Mouse (Mus musculus): ENCODE measurements around the gene Olfr146.

Gene Olfr146

DNA sequence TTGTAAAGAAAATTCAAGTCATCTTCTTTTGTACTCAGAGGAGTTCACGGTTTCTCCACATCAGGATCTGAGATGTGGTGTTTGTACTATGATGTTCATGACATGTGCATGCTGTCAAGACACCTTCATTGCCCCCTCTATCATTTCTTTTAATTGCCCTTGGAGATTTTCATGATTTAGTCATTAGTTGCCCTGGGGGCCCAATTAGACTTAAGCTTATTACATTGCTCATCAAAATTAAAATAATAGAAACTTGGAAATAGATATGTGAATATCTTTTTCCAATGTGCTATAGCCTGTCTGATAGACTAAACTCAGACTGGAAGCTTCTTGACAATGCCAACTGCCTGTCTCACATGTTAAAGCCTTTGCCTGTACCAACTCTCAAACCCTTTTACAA is at the start of gene Olfr146:
Gene Olfr146, minus strand, starts transcription at position 101 of the 400 bp plus-strand sequence.
- DNase-seq (ENCODE audit: low spot score), result no peak

DNA sequence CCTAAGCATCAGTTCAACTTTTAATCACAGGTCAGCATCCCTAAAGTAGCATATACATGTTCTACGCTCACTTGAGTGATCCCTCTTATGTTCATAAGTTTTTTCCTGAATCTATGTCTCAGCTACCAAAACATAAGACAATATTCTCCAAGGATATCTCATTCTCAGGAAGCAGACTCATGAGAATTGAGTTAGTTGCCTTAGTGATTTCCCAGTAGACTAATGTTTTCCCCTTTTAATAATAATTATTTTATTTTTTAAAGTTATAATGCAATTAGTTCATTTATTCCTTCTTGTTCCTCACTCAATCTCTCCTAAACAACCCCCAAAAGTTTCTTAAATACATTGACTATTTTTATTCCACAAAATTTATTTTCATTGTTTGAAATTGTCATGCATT is 41.7 kb upstream of the Olfr146 start, which contains the start of gene Olfr937:
Gene Olfr937, minus strand, starts transcription at position 101 of the 400 bp plus-strand sequence.
- no peak for DNase-seq (ENCODE audit: low spot score)

DNA sequence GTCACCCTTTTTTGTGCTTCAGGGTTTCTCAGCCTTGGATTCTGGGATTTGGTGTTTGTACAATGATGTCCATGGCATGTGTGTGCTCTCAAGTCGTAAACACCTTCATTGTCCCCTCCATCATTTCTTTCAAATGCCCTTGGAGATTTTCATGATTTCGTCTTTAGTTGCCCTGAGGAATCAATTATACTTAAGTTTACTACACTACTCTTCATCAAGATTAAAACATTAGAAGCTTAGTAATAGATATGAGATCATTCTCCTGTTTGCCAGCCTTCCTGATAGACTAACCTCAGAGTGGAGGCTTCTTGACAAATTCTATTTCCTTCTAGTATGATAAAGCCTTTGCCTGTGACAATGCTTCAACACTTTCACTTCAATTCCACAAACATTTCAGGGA is 23.6 kb downstream of the Olfr146 start, which contains the start of gene Olfr935:
Gene Olfr935, minus strand, starts transcription at position 101 of the 400 bp plus-strand sequence.
- no peak for DNase-seq (ENCODE audit: low spot score)

DNA sequence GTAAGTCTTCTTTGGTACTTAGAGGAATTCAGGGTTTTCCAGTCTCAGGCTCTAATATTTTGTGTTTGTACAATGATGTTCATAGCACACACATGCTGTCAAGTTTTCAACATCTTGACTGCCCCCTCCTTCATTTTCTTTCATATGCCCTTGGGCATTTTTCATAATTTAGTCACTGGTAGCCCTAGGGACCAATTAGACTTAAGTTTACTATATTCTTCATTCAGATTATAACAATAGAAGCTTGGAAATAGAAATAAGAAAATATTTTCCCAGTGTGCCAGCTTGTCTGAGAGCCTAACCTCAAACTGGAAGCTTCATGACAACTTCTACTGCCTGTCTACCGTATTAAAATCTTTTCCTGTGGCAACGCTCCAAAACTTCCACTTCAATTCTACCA is 35.0 kb downstream of the Olfr146 start, which contains the start of gene Olfr934:
Gene Olfr934, minus strand, starts transcription at position 101 of the 400 bp plus-strand sequence.
- no peak for DNase-seq (ENCODE audit: low spot score)

- DNase-seq (ENCODE audit: low spot score), result no peak
These were observed 51.2 kb downstream of the Olfr146 start, which contains the start of gene Olfr933 for GRCm38 (mm10) chr9:38972013-38972412. TSS of gene Olfr933 (plus strand) at chr9:38972313.
